Mouse (Mus musculus) ES-Bruce4 (cell line): ENCODE data around the gene Zbtb16.

Experiments used
- CTCF ChIP-seq: IDR thresholded peaks from one replicate; pipeline ENCODE4 v1.8.1; 2011; ENCODE audit warnings: low read depth, low read length
- EP300 ChIP-seq: IDR thresholded peaks from 2 replicates; pipeline ENCODE4 v1.6.1; 2011; ENCODE audit warnings: low read depth, low read length; ENCODE audit not compliant: insufficient read depth
- POLR2A ChIP-seq: IDR thresholded peaks from one replicate; pipeline ENCODE4 v1.8.1; 2011; ENCODE audit warnings: low read length; ENCODE audit not compliant: insufficient read depth

GRCm38 (mm10) chr9:48816157-48816556 lies 19.9 kb downstream of the Zbtb16 start:
- no peak for TF ChIP-seq CTCF
- no peak for TF ChIP-seq POLR2A
- no peak for TF ChIP-seq EP300
